Comparison of ENCODE assay signal across 8 mouse cellular contexts in the genomic region with DNA sequence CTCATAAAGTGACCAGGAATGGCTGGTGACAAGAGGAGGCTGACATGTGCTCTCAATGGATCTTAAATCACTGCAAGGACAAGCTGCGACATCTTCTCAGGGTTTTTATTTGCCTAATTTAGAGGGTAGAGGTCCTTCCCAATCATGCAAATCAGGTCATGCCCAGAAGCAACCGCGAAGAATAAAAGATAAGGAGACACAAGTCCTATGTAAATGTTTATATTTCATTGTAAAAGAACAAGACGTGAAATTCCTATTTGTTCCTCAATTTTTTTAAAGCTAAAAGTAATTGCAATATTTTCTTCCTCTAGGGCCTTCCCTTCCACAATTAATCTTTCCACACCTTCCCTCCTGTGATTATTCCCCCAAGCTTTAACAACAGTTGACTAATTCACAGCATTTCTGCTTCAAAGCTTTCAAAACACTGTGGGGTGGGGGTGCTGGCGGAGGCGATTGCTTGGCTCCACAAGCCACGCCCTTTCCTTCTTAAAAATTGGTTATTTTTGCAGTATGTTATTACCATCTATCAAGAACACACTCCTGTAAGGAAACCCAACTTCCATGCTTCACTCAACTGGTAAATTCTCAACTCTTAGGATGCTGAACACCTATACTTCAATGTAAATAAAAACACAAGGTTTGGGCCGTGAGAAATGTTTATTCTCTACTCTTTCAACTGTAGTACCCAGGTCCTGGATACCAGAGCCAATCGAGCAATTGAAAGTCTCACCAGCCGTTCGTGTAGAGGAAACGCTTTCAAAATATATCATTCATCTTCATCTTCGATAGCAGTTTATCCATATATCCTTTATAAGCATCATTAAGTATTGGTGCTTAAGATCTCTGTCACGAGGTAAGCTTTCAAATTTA. TPM values are rescaled to one million over a fixed set of nuclear protein-coding genes. Genes with fewer than 3 reads are reported as not detected.
A peak's percentile ranks its signal among the peaks of the same experiment; 100 is the strongest.
DNase-seq lines count a peak whose midpoint lies in the region; ATAC-seq and TF ChIP-seq lines count a peak whose summit lies in the region.

No protein-coding gene starts in this region.

- TF ChIP-seq CTCF in hindbrain, postnatal 0 days (IDR thresholded peaks at IDR 0.05; ENCODE audit: low read depth) = no peak

- WGBS in embryonic facial prominence, embryonic 11.5 days = 23% methylated on average over 14 of the region's 14 CpGs
- 12% methylated on average over 14 of the region's 14 CpGs for WGBS in hindbrain, postnatal 0 days
- 30% methylated on average over 14 of the region's 14 CpGs for WGBS in midbrain, embryonic 10.5 days

- H3K9ac ChIP-seq in embryonic facial prominence, embryonic 11.5 days (replicated peaks; ENCODE audit: low read length) = no peak overlapping the region
- H3K9ac ChIP-seq in hindbrain, postnatal 0 days (replicated peaks; ENCODE audit: low read length) = no peak overlapping the region; the same call in 1 of the 2 replicates

- no peaks in the 10 kb centered on the region for H3K9me3 ChIP-seq in embryonic facial prominence, embryonic 11.5 days (replicated peaks; ENCODE audit: control insufficient read depth, low read length)
- H3K9me3 ChIP-seq in hindbrain, postnatal 0 days (ENCODE audit: low read length) = no peaks in the 10 kb centered on the region
- no peaks in the 10 kb centered on the region; the same call in 1 of the 2 replicates for H3K9me3 ChIP-seq in midbrain, embryonic 10.5 days (replicated peaks)

- H3K36me3 ChIP-seq in embryonic facial prominence, embryonic 11.5 days (replicated peaks; ENCODE audit: control insufficient read depth, insufficient read depth, low read depth, low read length) = no peaks in the 10 kb centered on the region
- no peaks in the 10 kb centered on the region for H3K36me3 ChIP-seq in hindbrain, postnatal 0 days (ENCODE audit: insufficient read depth, low read length)
- peaks cover 6% of the 10 kb centered on the region; the same call in 1 of the 2 replicates for H3K36me3 ChIP-seq in midbrain, embryonic 10.5 days

- H3K4me3 ChIP-seq in embryonic facial prominence, embryonic 11.5 days (ENCODE audit: low read depth, low read length) = peak overlapping the region; percentile 96; the same call in 1 of the 2 replicates
- peak overlapping the region; percentile 92 for H3K4me3 ChIP-seq in hindbrain, postnatal 0 days (ENCODE audit: low read length)
- peak overlapping the region; percentile 88 for H3K4me3 ChIP-seq in midbrain, embryonic 10.5 days

- no peaks in the 10 kb centered on the region; the same call in 1 of the 2 replicates for H3K4me1 ChIP-seq in embryonic facial prominence, embryonic 11.5 days (ENCODE audit: control insufficient read depth, insufficient read depth, low read length)
- peaks cover 5% of the 10 kb centered on the region; the same call in 1 of the 2 replicates for H3K4me1 ChIP-seq in hindbrain, postnatal 0 days (ENCODE audit: insufficient read depth, low read length)
- peaks cover 34% of the 10 kb centered on the region for H3K4me1 ChIP-seq in midbrain, embryonic 10.5 days

- DNase-seq in kidney, postnatal 4 days = peak; percentile 41 to 62
- no peak for DNase-seq in kidney, adult 18-20 months
- no peak for DNase-seq in embryonic facial prominence, embryonic 11.5 days (ENCODE audit: low spot score)
- DNase-seq in hindbrain, postnatal 0 days (ENCODE audit: low spot score) = no peak
- DNase-seq in midbrain, embryonic 10.5 days (ENCODE audit: low spot score) = no peak
- no peak for DNase-seq in frontal cortex, adult 2 months (ENCODE audit: extremely low spot score in 1 of 2, low spot score in 1 of 2)
- no peak for DNase-seq in layer of hippocampus, adult 11-12 months (ENCODE audit: low spot score)
- DNase-seq in left cerebral cortex, adult 18-20 months (ENCODE audit: low spot score in 2 of 2) = no peak

- no peaks in the 10 kb centered on the region for H3K27me3 ChIP-seq in embryonic facial prominence, embryonic 11.5 days (ENCODE audit: control insufficient read depth, insufficient read depth, low read length)
- H3K27me3 ChIP-seq in hindbrain, postnatal 0 days (ENCODE audit: insufficient read depth, low read length) = no peaks in the 10 kb centered on the region
- H3K27me3 ChIP-seq in midbrain, embryonic 10.5 days (ENCODE audit: low read depth, poor library complexity, severe bottlenecking) = no peaks in the 10 kb centered on the region

- no peak for ATAC-seq in embryonic facial prominence, embryonic 11.5 days (replicated peaks; ENCODE audit: insufficient number of reproducible peaks, low FRiP score, low TSS enrichment, low read depth)
- ATAC-seq in hindbrain, postnatal 0 days = no peak

- no peak overlapping the region for H3K27ac ChIP-seq in embryonic facial prominence, embryonic 11.5 days (replicated peaks; ENCODE audit: low read depth, low read length)
- peak overlapping the region; percentile 100 for H3K27ac ChIP-seq in hindbrain, postnatal 0 days
- H3K27ac ChIP-seq in midbrain, embryonic 10.5 days (replicated peaks) = peak overlapping the region; percentile 100

- H3K4me2 ChIP-seq in embryonic facial prominence, embryonic 11.5 days (ENCODE audit: low read depth, low read length) = peak overlapping the region; percentile 98
- H3K4me2 ChIP-seq in hindbrain, postnatal 0 days (ENCODE audit: low read depth, low read length) = peak overlapping the region; percentile 97

RNA-seq across cellular contexts. Expression of a gene that starts 1.4 kb away (rescaled TPM):
- 5.9 and 6.8 TPM in 2 replicates for polyA plus RNA-seq in embryonic facial prominence, embryonic 11.5 days (2014; fragmentation: Nextera tagmentation; extraction: Ambion mirVana)
- total RNA-seq in hindbrain, postnatal 0 days (2014; rRNA removed) = 10.1 and 16.5 TPM in 2 replicates
- polyA plus RNA-seq in hindbrain, postnatal 0 days (2015; fragmentation: Nextera tagmentation; extraction: Ambion mirVana) = 4.5 and 4.7 TPM in 2 replicates
- polyA plus RNA-seq in midbrain, embryonic 10.5 days (2016; fragmentation: Nextera tagmentation; extraction: Ambion mirVana) = 8.3 and 9.1 TPM in 2 replicates
- 39.0 and 44.3 TPM in 2 replicates for polyA plus RNA-seq in frontal cortex, adult 2 months (2012; rRNA removed)
- 10 to 100 TPM; 51.5 to 55.0 TPM for total RNA-seq in left cerebral cortex, adult 18-20 months (2021)

RNA-seq across cellular contexts. Expression of a gene that starts 30.4 kb away (rescaled TPM):
- 10.3 and 11.5 TPM in 2 replicates for polyA plus RNA-seq in embryonic facial prominence, embryonic 11.5 days (2014; fragmentation: Nextera tagmentation; extraction: Ambion mirVana)
- 0.37 TPM in 1 of 2 replicates, not detected in the other for total RNA-seq in hindbrain, postnatal 0 days (2014; rRNA removed)
- 1.7 and 1.9 TPM in 2 replicates for polyA plus RNA-seq in hindbrain, postnatal 0 days (2015; fragmentation: Nextera tagmentation; extraction: Ambion mirVana)
- polyA plus RNA-seq in midbrain, embryonic 10.5 days (2016; fragmentation: Nextera tagmentation; extraction: Ambion mirVana) = 2.3 and 4.0 TPM in 2 replicates
- 0.88 and 0.92 TPM in 2 replicates for polyA plus RNA-seq in frontal cortex, adult 2 months (2012; rRNA removed)
- 1 to 10 TPM; 1.7 to 4.3 TPM for total RNA-seq in left cerebral cortex, adult 18-20 months (2021)

RNA-seq across cellular contexts. Expression of a gene that starts 58.7 kb away (rescaled TPM):
- polyA plus RNA-seq in embryonic facial prominence, embryonic 11.5 days (2014; fragmentation: Nextera tagmentation; extraction: Ambion mirVana) = not detected in 2 replicates
- 0.10 and 0.22 TPM in 2 replicates for total RNA-seq in hindbrain, postnatal 0 days (2014; rRNA removed)
- 0.08 and 0.09 TPM in 2 replicates for polyA plus RNA-seq in hindbrain, postnatal 0 days (2015; fragmentation: Nextera tagmentation; extraction: Ambion mirVana)
- polyA plus RNA-seq in midbrain, embryonic 10.5 days (2016; fragmentation: Nextera tagmentation; extraction: Ambion mirVana) = not detected in 2 replicates
- 0.22 and 0.23 TPM in 2 replicates for polyA plus RNA-seq in frontal cortex, adult 2 months (2012; rRNA removed)
- under 1 TPM; 0.53 to 0.54 TPM for total RNA-seq in left cerebral cortex, adult 18-20 months (2021)

Comparison
In these comparisons a context has a peak if more than half of its experiments do, and no peak if none do; other contexts are left out.
1. DNase-seq: peak in kidney, postnatal 4 days (2 of 2); none in kidney, adult 18-20 months (single experiment), embryonic facial prominence, embryonic 11.5 days (single experiment), hindbrain, postnatal 0 days (single experiment), midbrain, embryonic 10.5 days (single experiment), frontal cortex, adult 2 months (0 of 2), layer of hippocampus, adult 11-12 months (single experiment) and left cerebral cortex, adult 18-20 months (0 of 2).
2. Peak in every context shown above with its lines, with median percentiles within 50 percentile points of each other: H3K4me3 ChIP-seq.